Mouse (Mus musculus) cortical plate, adult 2 months (tissue): ENCODE results near the gene Etl4. TPM values are rescaled to one million over a fixed set of nuclear protein-coding genes. Genes with fewer than 3 reads are reported as not detected.

ENCODE experiments used
- H3K27ac ChIP-seq: fragments of 200-500 bp; 2 replicates; pipeline ENCODE4 v1.5.1; 2012; ENCODE audit warnings: low read length, control low read depth, inconsistent platforms; ENCODE audit not compliant: insufficient read depth
- H3K4me1 ChIP-seq: fragments of 200-500 bp; 2 replicates; pipeline ENCODE4 v1.6.1; 2011; ENCODE audit warnings: low read length; ENCODE audit not compliant: control insufficient read depth, insufficient read depth
- H3K4me3 ChIP-seq: fragments of 200-500 bp; 2 replicates; pipeline ENCODE4 v1.5.1; 2011; ENCODE audit warnings: mild to moderate bottlenecking, low read length, control low read depth; ENCODE audit not compliant: insufficient read depth
- CTCF ChIP-seq: fragments of 200-500 bp; IDR thresholded peaks from 2 replicates; pipeline ENCODE4 v1.5.1; 2011; ENCODE audit warnings: mild to moderate bottlenecking, control low read depth, low read length; ENCODE audit not compliant: insufficient read depth; ENCODE audit errors: extremely low read depth
- POLR2A ChIP-seq: fragments of 200-500 bp; IDR thresholded peaks from 2 replicates; pipeline ENCODE4 v1.6.1; 2011; ENCODE audit warnings: mild to moderate bottlenecking, low read length, control low read depth; ENCODE audit not compliant: insufficient read depth; ENCODE audit errors: extremely low read depth
- polyA plus RNA-seq: library from polyadenylated mRNA; depleted of rRNA; stranded (reverse); fragments of >200 nt; gene quantifications from 2 replicates; pipeline ENCODE4 v1.2.3, GENCODE M21; 2012

Gene Etl4
- polyA plus RNA-seq, 1 experiment = 90.7 TPM

DNA sequence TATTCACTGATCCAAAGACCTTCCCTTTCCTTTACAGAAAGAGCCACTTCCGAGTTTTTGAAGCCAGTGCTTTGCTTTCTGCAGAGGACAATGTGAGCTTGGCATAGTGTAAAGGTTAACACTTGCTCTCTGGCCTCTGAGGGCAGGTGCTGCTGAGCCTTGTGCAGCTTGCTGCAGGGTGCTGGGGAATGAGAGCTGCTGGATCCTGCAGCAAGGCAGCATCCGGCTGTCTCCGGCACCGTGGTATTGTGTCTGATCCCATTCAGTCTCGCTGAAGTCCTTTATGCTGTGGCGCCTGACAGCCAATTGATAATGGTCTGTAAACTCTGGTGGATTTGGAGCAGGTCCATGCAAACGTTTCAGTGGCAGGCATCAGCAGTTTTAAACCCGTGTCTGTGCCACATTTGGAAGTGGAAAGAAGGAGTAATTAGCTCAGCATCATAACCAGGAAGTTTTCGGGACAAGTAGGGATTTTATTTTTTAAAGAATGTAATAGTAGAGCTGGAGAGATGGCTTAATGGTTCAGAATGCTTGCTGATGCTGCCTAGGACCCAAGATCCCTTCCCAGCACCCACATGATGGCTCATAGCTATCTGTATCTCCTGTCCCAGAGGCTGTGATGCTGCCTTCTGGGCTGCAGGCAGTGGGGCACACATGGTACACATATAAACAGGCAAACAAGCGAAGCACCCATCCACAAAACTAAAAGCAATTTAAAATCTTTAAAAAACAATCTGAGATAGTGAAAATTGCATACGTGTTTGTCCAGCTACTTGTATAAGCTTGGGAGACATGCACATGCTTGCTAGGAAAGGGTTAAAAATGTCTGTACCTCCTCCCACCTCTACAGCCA, 637.1 kb downstream of the Etl4 start:
- no peak overlapping the region for H3K4me3 ChIP-seq
- 0 out of 2 replicates have a peak overlapping the region, but pooled peaks have one; percentile 21 for H3K27ac ChIP-seq
- TF ChIP-seq CTCF (no peak), POLR2A (no peak)
- H3K4me1 ChIP-seq = peaks cover 8% of the 10 kb centered on the region

DNA sequence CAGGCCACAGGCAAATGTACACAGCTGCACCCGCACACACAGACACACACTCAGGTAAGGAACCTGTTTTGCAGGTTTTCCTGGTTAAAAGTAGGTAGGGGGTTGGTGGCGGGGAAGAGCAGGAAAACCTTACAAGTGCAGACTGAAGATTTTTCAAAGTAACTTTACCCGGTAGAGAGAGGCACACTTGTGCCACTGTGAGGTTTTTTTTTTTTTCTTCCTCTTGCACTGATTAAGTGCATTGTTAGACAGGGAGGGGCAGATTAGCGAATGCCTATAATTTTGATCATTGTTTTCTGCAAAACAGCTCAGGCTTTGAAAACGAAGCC, 637.7 kb downstream of the Etl4 start:
- TF ChIP-seq POLR2A = no peak
- TF ChIP-seq CTCF = no peak
- peaks cover 8% of the 10 kb centered on the region for H3K4me1 ChIP-seq
- no peak overlapping the region for H3K4me3 ChIP-seq
- H3K27ac ChIP-seq = no peak overlapping the region

DNA sequence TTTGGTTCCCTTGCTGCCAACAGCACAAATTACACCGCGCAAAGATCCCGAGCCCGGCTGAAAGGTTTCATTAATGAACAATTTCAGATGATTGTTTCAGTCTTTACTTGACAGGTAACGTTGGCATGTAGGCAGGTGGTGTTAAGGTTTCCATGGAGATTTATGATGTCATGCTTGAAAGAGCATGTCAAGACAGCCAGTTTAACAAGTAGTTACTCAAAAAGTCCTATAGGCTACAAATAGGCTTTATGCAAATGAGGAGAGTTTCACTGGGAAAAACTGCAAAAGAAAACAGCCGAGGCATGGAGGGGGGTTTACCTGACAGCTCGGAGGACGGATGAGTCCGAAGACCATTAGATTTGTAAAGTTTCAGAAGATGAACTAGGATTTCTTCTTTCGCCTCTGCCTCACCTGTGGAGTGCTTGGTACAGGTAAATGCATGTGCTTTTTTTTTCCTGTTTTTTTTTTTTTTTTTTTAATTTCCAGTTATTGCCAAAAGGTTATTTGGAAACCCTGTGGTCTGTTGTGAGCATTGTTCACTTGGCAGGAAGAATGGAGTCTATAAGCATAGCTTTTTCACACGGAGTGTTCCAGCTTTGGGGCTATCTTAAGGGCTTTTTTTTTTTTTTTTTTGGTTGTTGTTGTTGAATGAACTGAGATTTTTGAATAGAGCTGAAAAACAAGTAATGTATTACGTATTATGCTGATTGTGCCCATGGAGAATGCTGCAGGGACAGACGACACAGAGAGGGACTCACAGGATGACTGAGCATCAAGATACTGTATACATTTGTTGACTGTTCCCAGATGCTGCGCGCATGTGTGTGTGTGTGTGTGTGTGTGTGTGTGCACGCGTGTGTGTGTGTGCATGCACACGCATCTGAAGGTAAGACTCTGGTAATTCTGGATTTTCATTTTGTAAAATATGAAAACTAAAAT, 638.4 kb downstream of the Etl4 start:
- Histone ChIP-seq H3K4me1 (peaks cover 8% of the 10 kb centered on the region), H3K27ac (no peak overlapping the region), H3K4me3 (no peak overlapping the region)
- no peak for TF ChIP-seq POLR2A
- TF ChIP-seq CTCF = no peak

GRCm38 (mm10) chr2:20549065-20549464, 639.5 kb downstream of the Etl4 start:
- H3K4me3 ChIP-seq = no peak overlapping the region
- H3K27ac ChIP-seq = no peak overlapping the region
- TF ChIP-seq CTCF (no peak), POLR2A (no peak)
- peaks cover 8% of the 10 kb centered on the region for H3K4me1 ChIP-seq

- H3K27ac ChIP-seq = no peak overlapping the region
- TF ChIP-seq POLR2A (no peak), CTCF (no peak)
Measured at GRCm38 (mm10) chr2:20549996-20550395, 640.4 kb downstream of the Etl4 start.

DNA sequence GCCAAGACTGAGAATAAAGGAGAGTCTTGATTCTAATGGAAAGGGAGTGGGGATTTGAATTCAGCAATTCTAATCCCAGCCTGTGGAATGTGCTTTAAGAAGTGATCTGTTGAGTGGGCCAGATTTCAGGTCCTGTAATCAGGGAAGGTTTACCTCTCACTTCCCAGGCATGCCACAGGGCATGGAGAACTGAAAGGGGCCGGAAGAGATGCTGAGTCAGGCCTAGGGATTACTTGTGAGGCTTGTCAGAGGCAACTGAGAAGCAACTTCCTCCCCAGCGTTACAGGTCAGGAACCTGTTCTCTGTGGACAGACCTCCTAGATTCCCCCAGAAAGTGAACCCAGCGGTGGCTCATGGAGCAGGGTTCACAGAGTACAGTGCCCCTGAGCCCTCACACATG, 646.1 kb downstream of the Etl4 start:
- Histone ChIP-seq H3K27ac (no peak overlapping the region), H3K4me3 (no peak overlapping the region), H3K4me1 (no peaks in the 10 kb centered on the region)
- no peak for TF ChIP-seq CTCF

More at GRCm38 (mm10) chr2:20549996-20550395, 640.4 kb downstream of the Etl4 start:
- Histone ChIP-seq H3K4me1 (peaks cover 8% of the 10 kb centered on the region), H3K4me3 (no peak overlapping the region)

GRCm38 (mm10) chr2:20559083-20559482, 649.5 kb downstream of the Etl4 start:
- Histone ChIP-seq H3K4me3 (no peak overlapping the region), H3K4me1 (no peaks in the 10 kb centered on the region), H3K27ac (no peak overlapping the region)
- TF ChIP-seq CTCF (no peak), POLR2A (no peak)

GRCm38 (mm10) chr2:20559723-20560122, 650.1 kb downstream of the Etl4 start:
- H3K4me3 ChIP-seq = no peak overlapping the region
- no peaks in the 10 kb centered on the region for H3K4me1 ChIP-seq
- TF ChIP-seq POLR2A = no peak
- no peak for TF ChIP-seq CTCF
- H3K27ac ChIP-seq = no peak overlapping the region

DNA sequence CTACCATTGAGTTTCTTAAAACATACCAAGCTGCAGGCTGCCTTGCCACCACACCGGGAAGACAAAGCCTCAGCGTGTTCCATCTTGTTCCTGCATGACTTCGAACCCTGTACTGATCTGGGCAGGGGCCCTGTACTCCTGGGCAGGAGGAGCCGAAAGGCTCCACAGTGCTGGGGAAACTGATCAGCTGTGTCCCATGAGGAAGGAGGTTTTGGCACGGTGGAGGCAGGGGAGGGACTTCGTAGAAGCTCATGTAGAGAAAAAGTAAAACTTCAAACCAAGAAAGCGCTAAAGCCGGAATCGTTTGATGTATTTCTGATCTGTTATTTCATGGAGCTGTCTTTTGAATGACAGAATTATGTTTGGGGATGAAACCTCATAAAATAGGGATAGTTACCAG, 651.0 kb downstream of the Etl4 start:
- TF ChIP-seq CTCF (no peak), POLR2A (no peak)
- H3K4me1 ChIP-seq = no peaks in the 10 kb centered on the region
- H3K27ac ChIP-seq = no peak overlapping the region
- no peak overlapping the region for H3K4me3 ChIP-seq

DNA sequence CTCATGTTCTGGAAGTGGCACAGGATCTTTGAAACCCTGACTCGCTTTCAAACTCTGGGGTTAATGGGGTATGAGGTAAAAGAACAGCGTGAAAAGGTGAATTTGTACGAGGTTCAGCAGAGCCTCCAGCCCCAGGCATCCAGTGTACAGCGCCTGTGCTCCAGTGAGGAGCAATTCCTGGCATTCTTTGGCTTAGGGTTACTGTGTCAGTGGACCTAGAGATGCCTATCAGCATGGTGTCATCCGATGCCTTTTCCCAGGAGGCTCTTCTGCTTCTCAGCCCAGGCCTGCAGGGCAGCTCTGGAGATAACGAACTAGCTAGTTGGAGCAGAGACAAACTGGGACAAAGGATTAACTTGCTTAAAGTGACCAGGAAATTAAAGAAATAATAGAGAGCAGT, 653.5 kb downstream of the Etl4 start:
- no peaks in the 10 kb centered on the region for H3K4me1 ChIP-seq
- TF ChIP-seq POLR2A (no peak), CTCF (no peak)

DNA sequence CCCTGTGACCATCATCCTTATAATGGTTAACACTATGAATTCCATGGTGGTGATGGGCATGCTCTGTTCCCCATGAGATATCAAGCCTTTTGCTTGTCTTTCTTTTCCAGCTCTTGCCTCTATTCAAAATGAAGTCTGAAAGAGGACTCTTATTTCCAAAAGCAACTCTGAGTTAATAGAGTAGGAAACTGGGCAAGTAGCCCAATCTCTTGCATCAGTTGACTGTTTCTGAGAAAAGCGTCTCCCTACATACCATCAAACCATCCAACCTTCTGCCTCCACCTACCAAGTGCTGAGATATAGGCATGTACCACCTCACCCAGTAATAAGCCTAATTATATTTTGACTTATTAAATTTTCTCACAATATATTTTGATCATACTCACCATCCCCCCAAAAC, 658.9 kb downstream of the Etl4 start:
- H3K27ac ChIP-seq = no peak overlapping the region
- no peak overlapping the region for H3K4me3 ChIP-seq
- no peaks in the 10 kb centered on the region for H3K4me1 ChIP-seq
- no peak for TF ChIP-seq CTCF
- no peak for TF ChIP-seq POLR2A

More for the DNA sequence above, 653.5 kb downstream of the Etl4 start:
- no peak overlapping the region for H3K4me3 ChIP-seq
- H3K27ac ChIP-seq = no peak overlapping the region
